Mouse (Mus musculus) right cerebral cortex, adult 18-20 months (tissue): ENCODE measurements at regions not wholly inside any gene's neighbourhood (a gene's known extent, or its start where the extent isn't known, plus 50 kb on each side); places are given as distances from the start of the nearest gene placed in this dataset.
A peak's percentile ranks its signal among the peaks of the same experiment; 100 is the strongest.

Experiments used
- DNase-seq: peaks from one replicate; pipeline ENCODE4 v3.0.0; 2022; ENCODE audit warnings: mixed read lengths

- DNase-seq, result no peak
Measured at GRCm38 (mm10) chr2:45316945-45317565, 199.9 kb upstream of the Zeb2 start.

DNA sequence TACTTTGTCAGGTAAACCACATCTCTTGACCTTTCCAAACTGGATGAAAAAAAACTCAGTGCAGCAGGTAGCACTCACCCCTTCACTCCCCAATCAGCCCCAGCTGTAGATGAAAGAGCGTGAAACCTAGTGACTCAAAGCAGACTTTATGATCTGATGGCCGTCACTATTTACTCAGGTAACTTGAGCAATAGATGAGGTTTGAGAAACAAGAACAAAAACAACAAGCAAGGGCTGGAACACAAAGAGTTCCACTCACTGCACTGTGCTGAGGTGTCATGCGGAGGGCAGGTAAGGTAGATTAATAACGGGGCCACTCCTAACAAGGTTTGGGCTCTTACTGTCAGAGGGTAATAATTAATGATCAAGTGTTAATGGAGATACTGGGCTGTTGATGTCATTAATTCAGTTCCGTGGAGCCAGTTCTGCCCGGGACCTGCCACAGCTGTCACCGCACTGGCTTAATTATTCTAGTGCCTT, 170.4 kb upstream of the Zeb2 start:
- DNase-seq, result no peak

DNA sequence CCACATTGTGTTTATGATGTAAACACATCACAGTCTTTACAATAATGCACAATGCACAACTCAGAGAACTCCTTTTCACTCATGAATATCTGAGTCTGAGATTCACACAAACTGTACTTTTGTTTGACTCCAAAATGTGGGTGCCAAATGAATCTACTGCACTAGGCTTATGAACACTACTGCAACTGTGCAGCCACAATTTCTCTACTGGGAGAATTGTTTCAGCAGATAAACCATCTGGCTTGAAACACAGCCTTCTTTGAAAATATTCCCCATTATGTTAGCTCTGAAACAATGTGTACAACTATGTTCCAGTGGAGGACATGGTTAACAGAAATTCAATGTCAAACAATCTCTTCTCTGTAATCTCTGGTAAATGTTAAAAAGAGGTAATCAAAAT, 166.6 kb upstream of the Zeb2 start:
- DNase-seq, result no peak

DNA sequence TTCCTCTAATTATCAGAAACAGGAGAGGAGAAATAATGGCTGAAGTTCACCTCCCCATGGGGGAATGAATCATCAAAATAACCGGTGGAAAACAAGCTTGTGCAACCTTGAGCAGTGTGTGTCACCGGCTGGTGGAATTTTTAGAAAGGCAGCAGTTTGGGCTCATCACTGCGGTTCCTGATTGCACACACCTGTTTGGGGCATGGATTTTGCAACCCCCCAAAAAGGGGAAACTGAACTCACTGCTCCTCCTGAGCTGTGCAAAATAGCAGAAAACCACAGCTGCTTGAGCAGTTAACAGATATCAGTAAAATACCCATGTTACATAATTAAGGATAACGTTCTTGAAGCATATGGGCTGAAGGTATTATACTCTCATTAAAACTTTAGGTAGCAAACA, 162.3 kb upstream of the Zeb2 start:
- no peak for DNase-seq

- DNase-seq, result no peak
Measured at GRCm38 (mm10) chr2:45277602-45278001, 160.4 kb upstream of the Zeb2 start.

DNA sequence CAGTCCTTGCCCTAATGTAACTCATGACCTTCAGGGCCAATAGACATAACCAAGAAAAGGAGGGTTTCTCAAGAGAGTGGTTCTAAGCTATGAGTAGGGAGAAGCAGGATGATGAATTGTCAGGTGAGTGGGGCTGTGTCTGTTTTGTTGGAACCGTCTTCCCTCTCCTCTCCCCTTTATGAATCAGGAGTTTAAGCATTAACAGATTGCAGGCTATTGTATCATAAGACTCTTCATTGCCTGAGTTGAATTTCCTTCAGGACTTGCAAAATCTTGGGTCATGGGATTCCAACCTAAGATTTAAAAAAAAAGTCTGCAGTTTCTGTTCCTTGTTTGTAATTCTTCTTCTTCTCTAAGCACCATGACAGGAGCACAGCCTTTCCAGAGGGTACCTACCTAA, 159.5 kb upstream of the Zeb2 start:
- DNase-seq, result no peak

DNA sequence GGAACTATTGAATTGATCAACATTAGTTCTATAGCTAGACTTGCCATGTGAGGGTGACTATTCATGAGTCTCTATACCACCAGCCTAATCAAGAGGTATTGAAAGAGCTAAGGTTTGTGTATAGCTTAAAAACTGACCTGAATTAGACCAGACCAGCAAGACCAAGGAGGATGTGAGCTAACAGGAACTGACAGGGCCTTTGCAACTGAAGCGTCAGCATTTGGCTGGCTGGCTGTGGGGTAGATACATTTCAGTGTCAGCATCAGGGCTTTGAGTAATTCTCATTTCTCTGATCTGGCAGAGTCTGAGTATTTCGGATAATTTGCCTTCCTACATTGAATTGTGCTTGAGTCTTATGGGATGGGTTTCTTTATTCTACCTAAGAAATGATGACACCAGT, 152.8 kb upstream of the Zeb2 start:
- DNase-seq, result no peak

- DNase-seq, result no peak
Measured at GRCm38 (mm10) chr2:45265819-45266218, 148.6 kb upstream of the Zeb2 start.

DNA sequence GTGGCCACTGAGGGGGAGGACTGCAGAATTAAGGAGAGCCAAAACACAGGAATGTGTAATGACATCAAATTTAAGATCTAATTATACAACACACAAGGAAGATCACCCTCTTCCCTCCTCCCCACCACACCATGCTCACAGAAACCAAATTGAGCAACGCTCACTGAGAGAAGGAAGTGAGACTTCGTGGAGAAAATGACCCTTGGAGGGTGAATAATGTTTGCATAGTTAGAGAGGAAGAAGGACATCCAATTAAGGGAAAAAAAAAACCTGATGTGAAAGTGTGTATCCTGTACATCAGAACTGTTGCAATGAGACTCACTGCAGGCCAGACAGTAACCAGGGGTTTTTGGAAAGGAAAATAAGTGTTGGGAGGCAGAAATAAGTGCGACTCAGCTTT, 144.8 kb upstream of the Zeb2 start:
- DNase-seq, result no peak

- DNase-seq, result peak; percentile 19
Measured at GRCm38 (mm10) chr2:45258897-45259296, 141.7 kb upstream of the Zeb2 start.

DNA sequence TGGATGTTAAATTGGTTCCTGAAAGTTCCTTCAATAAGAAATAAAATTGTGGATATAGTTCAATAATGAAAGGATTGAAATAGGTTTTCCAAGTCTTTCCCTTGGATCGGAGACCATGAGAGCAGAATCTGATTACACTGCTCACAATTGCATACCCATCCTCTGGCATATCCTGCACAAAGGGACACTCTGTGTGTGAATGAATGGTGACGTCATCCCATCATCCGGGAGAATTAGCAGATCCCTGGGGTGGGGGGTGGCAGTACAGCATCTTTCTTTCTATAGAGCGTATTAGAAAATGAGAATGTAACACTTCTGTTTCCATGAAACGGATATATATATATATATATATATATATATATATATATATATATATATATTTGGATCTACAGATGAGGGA, 139.2 kb upstream of the Zeb2 start:
- no peak for DNase-seq

GRCm38 (mm10) chr2:45253936-45254335, 136.7 kb upstream of the Zeb2 start:
- no peak for DNase-seq

GRCm38 (mm10) chr2:45252321-45252720, 135.1 kb upstream of the Zeb2 start:
- no peak for DNase-seq

- DNase-seq, result no peak
Measured at GRCm38 (mm10) chr2:45249658-45250057, 132.5 kb upstream of the Zeb2 start.

- DNase-seq, result peak; percentile 62
Measured at GRCm38 (mm10) chr2:45246061-45246945, 129.1 kb upstream of the Zeb2 start.

DNA sequence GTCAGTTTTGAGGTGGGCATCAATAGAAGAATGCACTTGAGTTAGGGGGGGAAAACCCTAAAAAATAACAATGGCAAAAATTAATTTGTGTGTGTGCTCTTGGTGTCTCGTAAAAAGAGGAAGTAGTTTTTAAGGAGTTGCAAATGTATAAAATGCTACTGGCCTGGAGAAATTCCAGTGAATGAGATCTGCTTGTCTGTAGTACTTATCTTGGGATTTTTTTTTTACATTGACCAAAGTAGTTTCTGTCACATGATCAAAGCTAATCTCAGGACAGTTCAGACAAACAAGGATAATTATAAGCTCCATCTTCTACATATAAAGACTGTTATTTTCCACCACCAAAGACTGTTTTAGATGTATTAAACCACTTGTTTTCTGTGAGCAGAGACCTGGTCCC, 128.3 kb upstream of the Zeb2 start:
- no peak for DNase-seq

DNA sequence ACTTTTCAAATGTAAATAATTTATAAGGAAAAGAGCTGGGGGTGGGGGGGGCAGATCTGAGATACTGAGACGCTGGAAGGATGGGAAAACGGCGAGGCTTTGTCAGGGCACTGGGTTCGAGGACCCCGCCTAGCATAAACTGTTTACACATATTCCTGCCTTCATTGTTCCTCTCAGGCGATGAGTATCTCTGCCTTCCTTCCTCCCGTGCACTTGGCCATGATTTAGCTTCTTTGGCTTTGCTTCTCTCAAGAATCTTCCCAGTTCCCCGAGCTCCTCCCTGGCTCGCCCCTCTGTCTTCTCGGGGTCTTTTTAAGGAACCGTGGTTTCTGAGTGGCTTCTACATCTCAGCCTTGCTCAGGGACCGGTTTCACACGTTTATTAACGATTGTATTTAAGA, 127.3 kb upstream of the Zeb2 start:
- no peak for DNase-seq

- DNase-seq, result no peak
Measured at GRCm38 (mm10) chr2:45239501-45240292, 122.5 kb upstream of the Zeb2 start.

DNA sequence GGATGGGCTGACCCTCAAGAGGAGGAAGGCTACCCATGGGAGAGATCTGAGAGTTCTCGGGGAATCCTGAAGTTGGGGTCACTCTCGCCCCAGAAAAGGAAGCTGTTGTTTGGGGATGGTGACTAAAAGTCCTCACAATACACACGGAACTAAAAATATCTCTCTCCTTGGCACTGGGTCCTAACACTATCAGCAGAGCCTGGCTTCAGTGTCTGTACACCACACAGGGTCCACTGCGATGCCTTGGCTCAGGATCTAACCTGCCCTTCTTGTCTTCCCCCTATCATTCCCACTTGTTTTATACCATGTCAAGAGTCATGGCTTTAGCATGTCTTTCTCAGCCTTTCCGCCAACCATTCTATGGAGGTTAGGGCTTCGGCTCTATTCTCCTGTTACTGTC, 121.8 kb upstream of the Zeb2 start:
- no peak for DNase-seq

GRCm38 (mm10) chr2:45236168-45236700, 119.0 kb upstream of the Zeb2 start:
- DNase-seq, result no peak

GRCm38 (mm10) chr2:45234148-45234547, 117.0 kb upstream of the Zeb2 start:
- DNase-seq, result no peak

- no peak for DNase-seq
Measured at GRCm38 (mm10) chr2:45230351-45231209, 113.4 kb upstream of the Zeb2 start.
